Mouse (Mus musculus): ENCODE data around the gene Daam1. TPM values are rescaled to one million over a fixed set of nuclear protein-coding genes. Genes with fewer than 3 reads are reported as not detected.

Gene Daam1
- polyA plus RNA-seq, 2 experiments = 10.7 to 11.8 TPM

DNA sequence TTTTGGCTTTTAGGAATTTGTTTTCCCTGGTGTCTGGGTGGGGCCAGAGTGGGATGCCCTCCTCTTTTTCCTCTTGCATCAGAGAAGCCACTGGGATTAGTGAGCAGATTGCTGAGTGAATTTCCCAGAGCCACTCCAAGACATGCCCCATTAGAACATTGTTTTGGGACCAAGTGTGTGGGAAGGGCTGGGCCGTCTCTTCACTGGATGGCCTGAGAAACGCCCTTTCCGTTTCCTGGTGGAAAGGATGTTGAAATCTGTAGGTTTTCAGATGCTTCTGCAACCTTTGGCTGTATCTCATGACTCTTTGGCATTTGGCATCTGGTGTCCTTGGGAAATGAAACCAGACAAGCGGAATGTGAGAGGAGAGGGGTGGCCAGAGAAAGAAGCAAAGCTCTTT lies 54.8 kb downstream of the Daam1 start:
- no peaks in the 10 kb centered on the region for H3K9me3 ChIP-seq (ENCODE audit: control insufficient read depth, low read length)
- H3K4me1 ChIP-seq (ENCODE audit: control insufficient read depth, insufficient read depth, low read length) = peaks cover 26% of the 10 kb centered on the region
- no peak overlapping the region for H3K4me2 ChIP-seq (replicated peaks; ENCODE audit: low read depth, low read length, severe bottlenecking)
- no peaks in the 10 kb centered on the region for H3K27me3 ChIP-seq (ENCODE audit: control insufficient read depth, insufficient read depth, low read length)
- no peak overlapping the region for H3K9ac ChIP-seq (ENCODE audit: low read depth, low read length, severe bottlenecking)
- no peak for TF ChIP-seq POLR2A (IDR thresholded peaks at IDR 0.05; ENCODE audit: borderline replicate concordance, extremely low read depth, insufficient read depth, insufficient read length)
- H3K4me3 ChIP-seq (replicated peaks; ENCODE audit: low read length) = no peak overlapping the region
- 86% methylated on average over 4 of the region's 4 CpGs for WGBS
- ATAC-seq (ENCODE audit: low FRiP score, low read depth) (no peak), DNase-seq (ENCODE audit: low spot score) (no peak)
- no peaks in the 10 kb centered on the region for H3K36me3 ChIP-seq (ENCODE audit: control insufficient read depth, insufficient read depth, low read length)
- H3K27ac ChIP-seq (replicated peaks; ENCODE audit: low read depth, low read length) = no peak overlapping the region

DNA sequence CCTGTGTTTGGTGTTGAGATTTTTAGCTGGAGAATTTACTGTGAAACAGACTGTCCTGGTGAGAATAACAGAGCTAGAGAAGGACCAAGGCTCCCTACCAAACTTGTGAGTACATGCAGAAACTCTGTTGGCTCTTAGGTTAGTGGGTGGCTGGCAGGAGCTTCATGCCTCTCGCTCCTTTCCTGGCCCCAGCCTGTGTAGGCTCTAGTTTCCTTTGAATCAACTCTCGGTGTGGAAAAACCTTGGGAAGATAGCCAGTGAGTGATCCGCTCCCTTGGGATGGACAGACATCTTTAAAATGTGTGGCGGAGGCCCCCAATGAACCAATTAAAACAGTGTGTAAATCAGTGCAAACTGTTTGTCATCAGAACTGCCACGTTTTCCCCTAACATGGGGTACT lies 55.5 kb downstream of the Daam1 start:
- Histone ChIP-seq H3K9me3 (ENCODE audit: control insufficient read depth, low read length) (no peaks in the 10 kb centered on the region), H3K4me1 (ENCODE audit: control insufficient read depth, insufficient read depth, low read length) (peaks cover 26% of the 10 kb centered on the region), H3K27me3 (ENCODE audit: control insufficient read depth, insufficient read depth, low read length) (no peaks in the 10 kb centered on the region), H3K9ac (ENCODE audit: low read depth, low read length, severe bottlenecking) (no peak overlapping the region), H3K27ac (replicated peaks; ENCODE audit: low read depth, low read length) (no peak overlapping the region), H3K4me3 (replicated peaks; ENCODE audit: low read length) (no peak overlapping the region), H3K36me3 (ENCODE audit: control insufficient read depth, insufficient read depth, low read length) (no peaks in the 10 kb centered on the region), H3K4me2 (replicated peaks; ENCODE audit: low read depth, low read length, severe bottlenecking) (no peak overlapping the region)
- DNase-seq (ENCODE audit: low spot score) (no peak), ATAC-seq (ENCODE audit: low FRiP score, low read depth) (no peak)
- no peak for TF ChIP-seq POLR2A (IDR thresholded peaks at IDR 0.05; ENCODE audit: borderline replicate concordance, extremely low read depth, insufficient read depth, insufficient read length)
- WGBS = 71% methylated on average over 5 of the region's 5 CpGs

DNA sequence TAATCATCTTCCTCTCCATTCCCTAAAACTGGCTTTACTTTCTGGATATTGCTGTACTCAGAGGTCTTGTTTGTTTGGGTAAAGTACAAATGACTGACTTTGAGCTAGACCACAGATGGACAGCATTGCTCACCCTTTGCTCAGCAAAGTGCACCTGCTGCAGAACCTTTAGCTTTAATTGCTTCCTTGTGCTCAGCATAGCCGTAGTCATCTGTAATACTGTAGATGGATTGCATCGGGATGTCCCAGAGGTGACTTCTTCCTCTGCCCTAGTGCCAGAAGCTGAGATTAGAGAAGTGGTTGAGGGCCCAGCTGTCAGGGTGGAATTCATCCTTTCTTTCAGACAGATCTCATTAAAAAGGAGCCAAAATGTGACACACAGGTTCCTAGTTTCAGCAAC lies 56.1 kb downstream of the Daam1 start:
- 53% methylated on average over 2 of the region's 2 CpGs for WGBS
- ATAC-seq (ENCODE audit: low FRiP score, low read depth) (no peak), DNase-seq (ENCODE audit: low spot score) (no peak)
- no peaks in the 10 kb centered on the region for H3K36me3 ChIP-seq (ENCODE audit: control insufficient read depth, insufficient read depth, low read length)
- H3K4me2 ChIP-seq (replicated peaks; ENCODE audit: low read depth, low read length, severe bottlenecking) = no peak overlapping the region
- no peak overlapping the region for H3K4me3 ChIP-seq (replicated peaks; ENCODE audit: low read length)
- no peak for TF ChIP-seq POLR2A (IDR thresholded peaks at IDR 0.05; ENCODE audit: borderline replicate concordance, extremely low read depth, insufficient read depth, insufficient read length)
- no peaks in the 10 kb centered on the region for H3K27me3 ChIP-seq (ENCODE audit: control insufficient read depth, insufficient read depth, low read length)
- no peak overlapping the region for H3K9ac ChIP-seq (ENCODE audit: low read depth, low read length, severe bottlenecking)
- peaks cover 30% of the 10 kb centered on the region for H3K4me1 ChIP-seq (ENCODE audit: control insufficient read depth, insufficient read depth, low read length)
- H3K9me3 ChIP-seq (ENCODE audit: control insufficient read depth, low read length) = no peaks in the 10 kb centered on the region
- no peak overlapping the region for H3K27ac ChIP-seq (replicated peaks; ENCODE audit: low read depth, low read length)

DNA sequence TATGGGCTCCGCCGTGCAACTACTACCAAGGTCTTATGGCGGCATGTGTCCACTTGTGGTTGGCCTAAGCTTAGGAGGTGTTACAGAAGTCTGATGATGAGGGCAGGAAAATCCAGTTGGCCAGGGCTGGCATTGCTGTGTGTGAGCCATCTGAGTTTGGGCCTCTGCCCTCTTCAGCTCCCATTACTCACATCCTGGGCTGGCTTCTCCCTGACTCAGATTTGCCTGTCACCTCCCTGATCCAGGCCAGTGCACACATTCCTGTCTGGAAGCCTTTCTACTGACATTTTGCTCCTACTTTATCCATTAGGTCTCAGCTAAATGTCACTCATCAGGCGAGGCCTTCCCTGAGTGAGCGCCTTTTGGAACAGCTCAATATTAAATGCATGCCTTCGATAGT lies 57.5 kb downstream of the Daam1 start:
- no peak overlapping the region for H3K4me3 ChIP-seq (replicated peaks; ENCODE audit: low read length)
- no peak for DNase-seq (ENCODE audit: low spot score)
- TF ChIP-seq POLR2A (IDR thresholded peaks at IDR 0.05; ENCODE audit: borderline replicate concordance, extremely low read depth, insufficient read depth, insufficient read length) = no peak
- H3K9me3 ChIP-seq (ENCODE audit: control insufficient read depth, low read length) = no peaks in the 10 kb centered on the region
- H3K9ac ChIP-seq (ENCODE audit: low read depth, low read length, severe bottlenecking) = no peak overlapping the region
- no peaks in the 10 kb centered on the region for H3K36me3 ChIP-seq (ENCODE audit: control insufficient read depth, insufficient read depth, low read length)
- ATAC-seq (ENCODE audit: low FRiP score, low read depth) = no peak
- H3K27me3 ChIP-seq (ENCODE audit: control insufficient read depth, insufficient read depth, low read length) = no peaks in the 10 kb centered on the region
- 87% methylated on average over 6 of the region's 6 CpGs for WGBS
- H3K27ac ChIP-seq (replicated peaks; ENCODE audit: low read depth, low read length) = no peak overlapping the region
- peaks cover 18% of the 10 kb centered on the region for H3K4me1 ChIP-seq (ENCODE audit: control insufficient read depth, insufficient read depth, low read length)
- no peak overlapping the region for H3K4me2 ChIP-seq (replicated peaks; ENCODE audit: low read depth, low read length, severe bottlenecking)

DNA sequence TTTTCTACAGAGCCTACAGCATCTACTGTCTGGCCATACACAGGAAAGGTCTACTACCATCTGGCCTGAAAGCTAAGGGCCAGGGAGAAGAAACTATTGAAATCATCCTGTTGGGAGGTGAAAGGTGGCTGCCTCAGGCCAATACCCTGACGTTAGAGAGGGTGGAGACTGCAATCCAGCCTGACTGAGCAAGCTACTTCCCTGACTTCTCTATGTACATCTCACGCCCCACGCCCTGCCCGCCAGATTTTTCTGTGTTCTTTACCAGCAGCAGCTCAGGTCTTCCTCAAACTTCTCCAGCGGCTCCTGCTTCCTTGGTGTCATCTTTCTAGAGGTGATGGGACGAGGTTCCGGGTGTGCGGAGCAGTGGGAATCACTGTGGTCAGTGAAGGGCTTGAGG lies 58.4 kb downstream of the Daam1 start:
- ATAC-seq (ENCODE audit: low FRiP score, low read depth) (no peak), DNase-seq (ENCODE audit: low spot score) (no peak)
- no peaks in the 10 kb centered on the region for H3K36me3 ChIP-seq (ENCODE audit: control insufficient read depth, insufficient read depth, low read length)
- no peaks in the 10 kb centered on the region for H3K9me3 ChIP-seq (ENCODE audit: control insufficient read depth, low read length)
- H3K4me3 ChIP-seq (replicated peaks; ENCODE audit: low read length) = no peak overlapping the region
- no peak overlapping the region for H3K27ac ChIP-seq (replicated peaks; ENCODE audit: low read depth, low read length)
- peaks cover 15% of the 10 kb centered on the region for H3K4me1 ChIP-seq (ENCODE audit: control insufficient read depth, insufficient read depth, low read length)
- no peak overlapping the region for H3K9ac ChIP-seq (ENCODE audit: low read depth, low read length, severe bottlenecking)
- TF ChIP-seq POLR2A (IDR thresholded peaks at IDR 0.05; ENCODE audit: borderline replicate concordance, extremely low read depth, insufficient read depth, insufficient read length) = no peak
- H3K27me3 ChIP-seq (ENCODE audit: control insufficient read depth, insufficient read depth, low read length) = no peaks in the 10 kb centered on the region
- no peak overlapping the region for H3K4me2 ChIP-seq (replicated peaks; ENCODE audit: low read depth, low read length, severe bottlenecking)
- 72% methylated on average over 8 of the region's 8 CpGs for WGBS

DNA sequence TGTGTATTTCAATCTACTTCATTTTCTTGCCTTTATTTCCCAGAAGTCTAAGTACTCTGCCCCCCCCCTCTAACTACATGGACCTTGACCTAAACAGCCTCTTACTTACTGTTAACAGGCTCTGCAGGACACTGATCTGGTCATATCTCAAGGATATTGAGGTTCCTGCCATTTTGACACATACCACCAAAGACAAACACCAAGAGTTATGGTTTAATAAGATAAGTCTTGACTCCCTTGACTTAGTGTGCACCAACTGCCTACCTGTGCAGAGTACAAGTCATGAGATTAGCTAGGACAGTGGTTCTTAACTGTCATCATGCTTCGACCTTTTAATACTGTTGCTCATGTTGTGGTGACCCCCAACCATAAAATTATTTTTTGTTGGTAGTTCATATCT lies 59.4 kb downstream of the Daam1 start:
- DNase-seq (ENCODE audit: low spot score) (no peak), ATAC-seq (ENCODE audit: low FRiP score, low read depth) (no peak)
- H3K4me2 ChIP-seq (replicated peaks; ENCODE audit: low read depth, low read length, severe bottlenecking) = no peak overlapping the region
- H3K27ac ChIP-seq (replicated peaks; ENCODE audit: low read depth, low read length) = no peak overlapping the region
- no peaks in the 10 kb centered on the region for H3K36me3 ChIP-seq (ENCODE audit: control insufficient read depth, insufficient read depth, low read length)
- H3K27me3 ChIP-seq (ENCODE audit: control insufficient read depth, insufficient read depth, low read length) = no peaks in the 10 kb centered on the region
- no peak overlapping the region for H3K4me3 ChIP-seq (replicated peaks; ENCODE audit: low read length)
- no peak overlapping the region for H3K9ac ChIP-seq (ENCODE audit: low read depth, low read length, severe bottlenecking)
- H3K9me3 ChIP-seq (ENCODE audit: control insufficient read depth, low read length) = no peaks in the 10 kb centered on the region
- H3K4me1 ChIP-seq (ENCODE audit: control insufficient read depth, insufficient read depth, low read length) = peaks cover 15% of the 10 kb centered on the region
- TF ChIP-seq POLR2A (IDR thresholded peaks at IDR 0.05; ENCODE audit: borderline replicate concordance, extremely low read depth, insufficient read depth, insufficient read length) = no peak
- 94% methylated on average over 1 of the region's 1 CpGs for WGBS

Data from limb, embryonic 14.5 days (tissue).